Mouse (Mus musculus) embryonic fibroblast, embryonic 13.5 days (primary cell): ENCODE measurements around the gene Prrg2. TPM values are rescaled to one million over a fixed set of nuclear protein-coding genes. Genes with fewer than 3 reads are reported as not detected.
A peak's percentile ranks its signal among the peaks of the same experiment; 100 is the strongest.

Experiments
- H3K27ac ChIP-seq: 2 replicates; pipeline ENCODE4 v1.5.1; 2012; ENCODE audit warnings: low read length, control low read depth, inconsistent platforms; ENCODE audit not compliant: insufficient read depth
- H3K4me1 ChIP-seq: 2 replicates; pipeline ENCODE4 v1.6.1; 2011; ENCODE audit warnings: low read length; ENCODE audit not compliant: control insufficient read depth, insufficient read depth
- H3K4me3 ChIP-seq: 2 replicates; pipeline ENCODE4 v1.5.1; 2011; ENCODE audit warnings: mild to moderate bottlenecking, control low read depth, low read length; ENCODE audit not compliant: insufficient read depth
- CTCF ChIP-seq: IDR thresholded peaks from 2 replicates; pipeline ENCODE4 v1.5.1; 2011; ENCODE audit warnings: mild to moderate bottlenecking, control low read depth, low read length, moderate library complexity, borderline replicate concordance; ENCODE audit not compliant: insufficient read depth
- POLR2A ChIP-seq: IDR thresholded peaks from 2 replicates; pipeline ENCODE4 v1.6.1; 2011; ENCODE audit warnings: low read depth, mild to moderate bottlenecking, control low read depth, low read length, moderate library complexity
- polyA plus RNA-seq: library from polyadenylated mRNA; stranded (reverse); fragments of >200 nt; gene quantifications from 2 replicates; pipeline ENCODE4 v1.2.4, GENCODE M21; 2011; ENCODE audit warnings: low read depth; ENCODE audit not compliant: missing spikeins, insufficient read length

The Prrg2 gene
- polyA plus RNA-seq, 1 experiment, result 15.1 TPM

DNA sequence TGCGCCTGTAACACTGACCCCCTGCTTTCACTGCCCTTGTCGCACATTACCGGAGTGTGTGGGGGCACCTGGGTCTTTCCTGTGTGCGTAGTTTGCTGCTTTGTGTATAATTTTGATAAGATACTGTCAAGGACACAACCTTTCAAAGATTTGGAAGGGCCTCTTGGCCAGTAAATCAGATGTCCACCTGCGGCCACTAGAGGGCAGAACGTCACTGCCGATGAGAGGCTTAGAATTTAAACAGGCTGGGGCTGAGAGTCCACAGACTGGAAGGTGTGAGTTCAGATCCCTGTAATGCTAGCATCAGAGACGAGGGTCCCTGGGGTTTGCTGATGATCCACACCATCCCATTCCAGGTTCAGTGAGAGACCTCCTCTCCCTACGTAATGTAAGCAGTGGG lies 16.0 kb upstream of the Prrg2 start:
- Histone ChIP-seq H3K27ac (no peak overlapping the region), H3K4me3 (no peak overlapping the region), H3K4me1 (peaks cover 13% of the 10 kb centered on the region; the same call in 1 of the 2 replicates)
- TF ChIP-seq CTCF, result 0 out of 2 replicates have a peak, but pooled peaks have one; percentile 52
- no peak for TF ChIP-seq POLR2A

GRCm38 (mm10) chr7:45077829-45078228 lies 15.4 kb upstream of the Prrg2 start:
- Histone ChIP-seq H3K4me3 (no peak overlapping the region), H3K27ac (no peak overlapping the region), H3K4me1 (peaks cover 12% of the 10 kb centered on the region; the same call in 1 of the 2 replicates)
- TF ChIP-seq POLR2A (no peak), CTCF (no peak)

- Histone ChIP-seq H3K27ac (no peak overlapping the region), H3K4me3 (no peak overlapping the region), H3K4me1 (peaks cover 9% of the 10 kb centered on the region; the same call in 1 of the 2 replicates)
- no peak for TF ChIP-seq POLR2A
- no peak for TF ChIP-seq CTCF
These were observed 14.8 kb upstream of the Prrg2 start for GRCm38 (mm10) chr7:45077322-45077721.

- no peak overlapping the region for H3K27ac ChIP-seq
- TF ChIP-seq CTCF (no peak), POLR2A (no peak)
- peaks cover 9% of the 10 kb centered on the region; the same call in 1 of the 2 replicates for H3K4me1 ChIP-seq
- no peak overlapping the region for H3K4me3 ChIP-seq
These were observed 14.0 kb upstream of the Prrg2 start for GRCm38 (mm10) chr7:45076501-45076900.

DNA sequence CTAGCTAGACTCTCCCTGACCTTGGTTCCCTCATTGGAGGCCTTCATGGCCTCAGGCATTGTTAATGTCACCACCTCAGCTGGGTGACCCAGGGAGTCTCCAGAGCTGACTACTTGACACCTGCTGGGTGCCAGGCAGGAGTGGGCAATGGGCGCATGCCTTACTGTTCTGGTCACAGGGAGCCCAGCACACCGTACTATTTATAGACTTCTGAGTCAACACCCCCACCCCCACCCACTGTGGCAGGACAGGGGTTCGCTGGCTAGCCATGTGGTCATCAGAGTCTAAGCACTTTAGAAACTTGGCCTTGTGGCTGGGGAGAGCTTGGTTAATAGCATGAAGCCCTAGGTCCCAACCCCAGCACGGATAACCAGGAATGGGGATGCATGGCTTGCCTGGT lies 12.9 kb upstream of the Prrg2 start:
- H3K4me3 ChIP-seq, result no peak overlapping the region
- H3K27ac ChIP-seq, result no peak overlapping the region; the same call in 1 of the 2 replicates
- peaks cover 9% of the 10 kb centered on the region; the same call in 1 of the 2 replicates for H3K4me1 ChIP-seq
- TF ChIP-seq POLR2A, result no peak

DNA sequence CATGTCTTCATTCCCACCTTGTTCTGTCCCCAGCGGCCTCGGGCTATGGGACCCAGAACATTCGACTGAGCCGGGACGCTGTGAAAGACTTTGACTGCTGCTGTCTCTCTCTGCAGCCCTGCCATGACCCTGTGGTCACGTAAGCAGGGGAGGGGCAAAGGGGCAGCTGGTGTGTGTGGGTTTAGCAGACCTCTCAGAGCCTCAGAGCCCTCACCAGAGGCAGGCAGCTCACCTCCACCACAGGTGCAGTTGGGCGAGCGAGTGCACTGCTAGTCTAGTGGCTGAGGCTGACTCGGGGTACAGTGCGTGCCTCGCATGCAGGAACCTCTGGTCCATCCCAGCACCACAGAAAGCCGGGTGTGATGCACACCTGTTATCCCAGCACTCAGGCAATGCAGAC lies 11.5 kb upstream of the Prrg2 start:
- Histone ChIP-seq H3K27ac (no peak overlapping the region), H3K4me1 (peaks cover 9% of the 10 kb centered on the region; the same call in 1 of the 2 replicates), H3K4me3 (no peak overlapping the region)
- TF ChIP-seq CTCF (no peak), POLR2A (no peak)

GRCm38 (mm10) chr7:45073171-45073707 lies 10.8 kb upstream of the Prrg2 start:
- TF ChIP-seq CTCF, result no peak
- no peak for TF ChIP-seq POLR2A
- Histone ChIP-seq H3K27ac (no peak overlapping the region), H3K4me3 (no peak overlapping the region), H3K4me1 (peaks cover 9% of the 10 kb centered on the region; the same call in 1 of the 2 replicates)

DNA sequence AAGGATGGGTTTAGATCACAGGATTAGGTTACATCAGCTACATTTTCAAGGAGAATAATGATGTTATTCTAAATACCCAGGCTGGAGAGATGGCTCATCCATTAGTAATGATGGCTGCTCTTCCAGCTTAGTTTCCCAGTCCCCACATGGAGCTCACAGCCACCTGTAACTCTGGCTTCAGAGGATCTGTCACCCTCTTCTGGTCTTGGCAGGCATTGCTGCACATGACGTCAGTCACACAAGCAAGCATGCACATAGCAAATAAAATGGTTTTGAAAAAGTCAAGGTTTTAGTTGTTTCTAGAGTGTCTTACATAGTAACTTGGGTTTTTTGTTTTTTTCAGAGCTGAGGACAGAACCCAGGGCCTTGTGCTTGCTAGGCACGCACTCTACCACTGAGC lies 9.8 kb upstream of the Prrg2 start:
- Histone ChIP-seq H3K4me3 (no peak overlapping the region), H3K27ac (no peak overlapping the region), H3K4me1 (peaks cover 9% of the 10 kb centered on the region; the same call in 1 of the 2 replicates)
- TF ChIP-seq POLR2A, result no peak
- peak; percentile 41; the same call in 1 of the 2 replicates for TF ChIP-seq CTCF

DNA sequence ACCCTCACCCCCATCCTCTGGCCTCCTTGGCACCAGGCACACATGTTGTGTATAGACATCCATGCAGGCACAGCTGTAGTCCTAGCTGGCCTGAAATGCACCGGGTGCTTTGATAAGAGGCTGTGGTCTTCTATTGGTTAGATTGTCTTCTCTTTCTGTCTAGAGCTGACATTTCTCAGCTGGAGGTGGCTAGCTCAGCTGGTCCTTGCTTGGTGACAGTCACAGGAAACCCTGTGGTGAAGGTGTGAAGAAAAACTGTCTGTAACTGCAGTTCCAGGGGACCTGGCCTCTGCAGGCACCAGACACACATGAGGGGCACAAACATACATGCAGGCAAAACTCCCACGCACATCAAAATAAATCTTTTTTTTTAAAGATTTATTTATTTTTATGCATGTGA lies 7.2 kb upstream of the Prrg2 start:
- Histone ChIP-seq H3K4me1 (no peaks in the 10 kb centered on the region), H3K27ac (no peak overlapping the region), H3K4me3 (no peak overlapping the region)
- TF ChIP-seq POLR2A (no peak), CTCF (no peak)

DNA sequence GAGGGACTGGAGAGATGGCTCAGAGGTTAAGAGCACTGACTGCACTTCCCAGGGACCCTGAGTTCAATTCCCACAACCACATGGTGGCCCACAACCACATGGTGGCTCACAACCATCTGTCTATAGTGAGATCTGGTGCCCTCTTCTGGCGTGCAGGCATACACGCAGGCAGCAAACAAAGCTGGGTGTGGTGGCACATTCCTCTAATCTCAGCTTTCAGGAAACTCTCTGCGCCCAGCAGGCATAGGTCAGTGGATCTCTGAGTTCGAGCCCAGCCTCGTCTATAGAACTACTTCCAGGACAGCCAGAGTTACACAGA lies 5.5 kb upstream of the Prrg2 start:
- TF ChIP-seq POLR2A (no peak), CTCF (peak; percentile 88)
- 0 out of 2 replicates have a peak, but pooled peaks cover 3% of the 10 kb centered on the region for H3K4me1 ChIP-seq
- H3K4me3 ChIP-seq, result no peak overlapping the region
- H3K27ac ChIP-seq, result no peak overlapping the region

DNA sequence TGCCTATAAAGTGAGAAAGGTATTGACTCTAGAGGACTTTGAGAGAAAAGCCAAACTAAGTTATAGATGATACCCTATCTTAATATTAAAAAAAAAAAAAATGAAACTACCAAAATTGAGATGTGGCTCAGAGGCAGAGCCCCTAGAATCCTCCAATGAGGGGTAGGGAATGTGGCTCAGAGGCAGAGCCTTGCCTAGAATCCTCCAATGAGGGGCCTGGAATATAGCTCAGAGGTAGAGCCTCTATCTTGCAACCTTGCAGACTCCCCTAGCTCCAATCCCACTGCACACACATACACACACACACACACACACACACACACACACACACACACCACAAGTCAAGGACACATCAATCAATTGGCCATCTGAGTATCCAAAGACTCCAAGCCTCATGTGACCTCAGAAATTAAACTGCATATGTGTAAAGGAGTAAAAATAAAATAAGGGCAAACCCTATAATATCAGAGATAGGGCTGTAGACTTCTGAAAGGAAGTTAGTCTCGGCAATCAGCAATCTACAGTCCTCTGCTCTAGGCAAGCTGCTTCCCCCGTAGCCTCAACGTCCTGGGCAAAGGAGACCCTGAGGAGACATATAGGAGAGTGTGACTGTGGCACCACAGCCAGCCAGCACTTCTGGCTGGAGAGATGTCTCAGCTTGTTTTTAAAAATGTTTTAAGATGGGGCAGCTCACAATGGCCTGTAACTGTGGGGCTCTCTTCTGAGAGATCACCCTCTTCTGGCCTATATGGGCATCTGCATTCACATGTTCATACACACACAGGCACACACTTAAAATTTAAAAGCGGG lies 4.9 kb upstream of the Prrg2 start:
- no peak overlapping the region for H3K27ac ChIP-seq
- H3K4me1 ChIP-seq, result 0 out of 2 replicates have a peak, but pooled peaks cover 3% of the 10 kb centered on the region
- no peak overlapping the region for H3K4me3 ChIP-seq
- TF ChIP-seq POLR2A (no peak), CTCF (no peak)
